Mouse (Mus musculus): ENCODE data around the gene Best3. TPM values are rescaled to one million over a fixed set of nuclear protein-coding genes. Genes with fewer than 3 reads are reported as not detected.

Gene Best3
- total and polyA plus RNA-seq, 2 experiments = not detected

- WGBS = 4% methylated on average over 44 of the region's 44 CpGs
- Histone ChIP-seq H3K27ac (replicated peaks; ENCODE audit: insufficient read depth, low read depth, low read length) (peak overlapping the region; percentile 66), H3K4me3 (ENCODE audit: insufficient read depth, low read depth, low read length) (peak overlapping the region; percentile 91), H3K27me3 (ENCODE audit: control insufficient read depth, insufficient read depth, low read length) (no peaks in the 10 kb centered on the region), H3K79me2 (ENCODE audit: control insufficient read depth, insufficient read depth, low read length) (peaks cover 18% of the 10 kb centered on the region), H3K4me1 (ENCODE audit: control insufficient read depth, insufficient read depth, low read length) (peaks cover 11% of the 10 kb centered on the region), H3K36me3 (ENCODE audit: control insufficient read depth, insufficient read depth, low read length) (no peaks in the 10 kb centered on the region), H3K9ac (ENCODE audit: low read depth, low read length) (peak overlapping the region; percentile 93)
- TF ChIP-seq POLR2A (IDR thresholded peaks at IDR 0.05; ENCODE audit: extremely low read depth, insufficient read depth, low read length) (no peak), CTCF (IDR thresholded peaks at IDR 0.05; ENCODE audit: low read depth, low read length) (no peak)
- peak; percentile 82 for DNase-seq (ENCODE audit: extremely low read depth, low read depth, low spot score)
Observed at GRCm38 (mm10) chr10:116949111-116950008, 36.8 kb upstream of the Best3 start.

GRCm38 (mm10) chr10:116950009-116950769, 35.9 kb upstream of the Best3 start, which contains the start of gene Rab3ip:
Rab3ip (minus strand) TSS chr10:116950769.
- TF ChIP-seq CTCF (IDR thresholded peaks at IDR 0.05; ENCODE audit: low read depth, low read length) (peak; percentile 89), POLR2A (IDR thresholded peaks at IDR 0.05; ENCODE audit: extremely low read depth, insufficient read depth, low read length) (peak; percentile 86)
- Histone ChIP-seq H3K79me2 (ENCODE audit: control insufficient read depth, insufficient read depth, low read length) (peaks cover 18% of the 10 kb centered on the region), H3K9ac (ENCODE audit: low read depth, low read length) (peak within 1 kb of the TSS; percentile 93), H3K4me1 (ENCODE audit: control insufficient read depth, insufficient read depth, low read length) (peaks cover 10% of the 10 kb centered on the region), H3K27ac (replicated peaks; ENCODE audit: insufficient read depth, low read depth, low read length) (peak within 1 kb of the TSS; percentile 66), H3K36me3 (ENCODE audit: control insufficient read depth, insufficient read depth, low read length) (no peaks in the 10 kb centered on the region), H3K4me3 (ENCODE audit: insufficient read depth, low read depth, low read length) (peak within 1 kb of the TSS; percentile 91), H3K27me3 (ENCODE audit: control insufficient read depth, insufficient read depth, low read length) (no peaks in the 10 kb centered on the region)
- WGBS = 2% methylated on average over 81 of the region's 103 CpGs
- peak; percentile 43 for DNase-seq (ENCODE audit: extremely low read depth, low read depth, low spot score)

- DNase-seq (ENCODE audit: extremely low read depth, low read depth, low spot score) = no peak
- TF ChIP-seq POLR2A (IDR thresholded peaks at IDR 0.05; ENCODE audit: extremely low read depth, insufficient read depth, low read length) = no peak
- no peak for TF ChIP-seq CTCF (IDR thresholded peaks at IDR 0.05; ENCODE audit: low read depth, low read length)
- WGBS = 31% methylated on average over 5 of the region's 5 CpGs
Observed at GRCm38 (mm10) chr10:116950886-116951285, 35.2 kb upstream of the Best3 start.

GRCm38 (mm10) chr10:116955191-116955590, 30.9 kb upstream of the Best3 start:
- Histone ChIP-seq H3K79me2 (ENCODE audit: control insufficient read depth, insufficient read depth, low read length) (no peaks in the 10 kb centered on the region), H3K36me3 (ENCODE audit: control insufficient read depth, insufficient read depth, low read length) (no peaks in the 10 kb centered on the region), H3K4me3 (ENCODE audit: insufficient read depth, low read depth, low read length) (no peak overlapping the region), H3K27ac (replicated peaks; ENCODE audit: insufficient read depth, low read depth, low read length) (no peak overlapping the region), H3K27me3 (ENCODE audit: control insufficient read depth, insufficient read depth, low read length) (no peaks in the 10 kb centered on the region), H3K4me1 (ENCODE audit: control insufficient read depth, insufficient read depth, low read length) (no peaks in the 10 kb centered on the region), H3K9ac (ENCODE audit: low read depth, low read length) (no peak overlapping the region)
- 97% methylated on average over 6 of the region's 6 CpGs for WGBS
- no peak for DNase-seq (ENCODE audit: extremely low read depth, low read depth, low spot score)
- no peak for TF ChIP-seq POLR2A (IDR thresholded peaks at IDR 0.05; ENCODE audit: extremely low read depth, insufficient read depth, low read length)
- TF ChIP-seq CTCF (IDR thresholded peaks at IDR 0.05; ENCODE audit: low read depth, low read length) = no peak

More at GRCm38 (mm10) chr10:116950886-116951285, 35.2 kb upstream of the Best3 start:
- H3K27me3 ChIP-seq (ENCODE audit: control insufficient read depth, insufficient read depth, low read length) = no peaks in the 10 kb centered on the region
- peak overlapping the region; percentile 35 for H3K4me3 ChIP-seq (ENCODE audit: insufficient read depth, low read depth, low read length)
- H3K9ac ChIP-seq (ENCODE audit: low read depth, low read length) = no peak overlapping the region
- peaks cover 15% of the 10 kb centered on the region for H3K79me2 ChIP-seq (ENCODE audit: control insufficient read depth, insufficient read depth, low read length)
- peaks cover 8% of the 10 kb centered on the region for H3K4me1 ChIP-seq (ENCODE audit: control insufficient read depth, insufficient read depth, low read length)
- H3K36me3 ChIP-seq (ENCODE audit: control insufficient read depth, insufficient read depth, low read length) = no peaks in the 10 kb centered on the region
- 0 out of 2 replicates have a peak overlapping the region, but pooled peaks have one; percentile 10 for H3K27ac ChIP-seq (replicated peaks; ENCODE audit: insufficient read depth, low read depth, low read length)

- TF ChIP-seq POLR2A (IDR thresholded peaks at IDR 0.05; ENCODE audit: extremely low read depth, insufficient read depth, low read length) (no peak), CTCF (IDR thresholded peaks at IDR 0.05; ENCODE audit: low read depth, low read length) (no peak)
- 94% methylated on average over 11 of the region's 11 CpGs for WGBS
- H3K27ac ChIP-seq (replicated peaks; ENCODE audit: insufficient read depth, low read depth, low read length) = no peak overlapping the region
Observed at GRCm38 (mm10) chr10:116956483-116957158, 29.5 kb upstream of the Best3 start.

More at GRCm38 (mm10) chr10:116956483-116957158, 29.5 kb upstream of the Best3 start:
- DNase-seq (ENCODE audit: extremely low read depth, low read depth, low spot score) = no peak
- no peaks in the 10 kb centered on the region for H3K36me3 ChIP-seq (ENCODE audit: control insufficient read depth, insufficient read depth, low read length)
- H3K9ac ChIP-seq (ENCODE audit: low read depth, low read length) = no peak overlapping the region
- H3K27me3 ChIP-seq (ENCODE audit: control insufficient read depth, insufficient read depth, low read length) = no peaks in the 10 kb centered on the region
- H3K4me3 ChIP-seq (ENCODE audit: insufficient read depth, low read depth, low read length) = no peak overlapping the region
- no peaks in the 10 kb centered on the region for H3K4me1 ChIP-seq (ENCODE audit: control insufficient read depth, insufficient read depth, low read length)
- no peaks in the 10 kb centered on the region for H3K79me2 ChIP-seq (ENCODE audit: control insufficient read depth, insufficient read depth, low read length)

Measured in liver, adult 2 months (tissue).